Mouse (Mus musculus) ES-Bruce4 (cell line): ENCODE data around the gene Mgat4b.

ENCODE experiments used
- CTCF ChIP-seq: IDR thresholded peaks from one replicate; pipeline ENCODE4 v1.8.1; 2011; ENCODE audit warnings: low read depth, low read length
- POLR2A ChIP-seq: IDR thresholded peaks from one replicate; pipeline ENCODE4 v1.8.1; 2011; ENCODE audit warnings: low read length; ENCODE audit not compliant: insufficient read depth

GRCm38 (mm10) chr11:50180478-50181231, 30.0 kb upstream of the Mgat4b start:
- no peak for TF ChIP-seq CTCF
- TF ChIP-seq POLR2A = no peak
